ENCODE assay signal across 9 mouse cellular contexts in the genomic region with DNA sequence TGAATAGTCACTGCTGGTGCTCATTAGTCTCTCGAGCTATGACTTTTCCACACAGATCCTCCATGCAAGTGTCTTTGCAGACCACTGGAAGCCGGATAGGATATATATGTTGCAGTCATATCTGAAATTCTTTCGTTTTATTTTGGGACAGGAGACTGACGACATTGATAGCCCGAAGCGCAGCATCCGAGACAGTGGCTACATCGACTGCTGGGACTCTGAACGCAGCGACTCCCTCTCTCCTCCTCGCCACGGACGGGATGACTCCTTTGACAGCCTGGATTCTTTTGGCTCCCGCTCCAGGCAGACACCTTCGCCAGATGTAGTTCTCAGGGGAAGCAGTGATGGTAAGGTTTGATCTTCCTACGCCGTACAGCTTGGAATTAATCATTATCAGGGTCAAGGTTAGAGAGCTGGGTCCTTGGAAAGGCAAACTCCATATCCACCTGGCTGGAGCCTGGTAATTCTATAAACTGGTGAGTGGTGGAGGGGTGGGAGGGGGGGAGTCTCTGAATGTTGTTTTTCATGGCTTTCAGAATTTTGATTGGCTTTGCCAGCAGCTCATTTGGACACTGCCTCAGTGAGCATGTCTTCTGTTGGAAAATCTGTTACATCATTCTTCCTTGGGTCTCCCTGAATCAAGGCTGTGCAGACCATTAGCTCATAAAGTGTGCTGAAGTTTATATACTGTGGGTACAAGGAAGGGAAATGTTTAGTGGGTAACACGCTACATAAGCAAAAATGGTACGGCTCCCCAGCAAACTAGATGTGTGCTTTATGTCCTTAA.
DNase-seq lines count a peak whose midpoint lies in the region; ATAC-seq and TF ChIP-seq lines count a peak whose summit lies in the region.
"Had no signal": no experiment of that assay in that cellular context is flagged by ENCODE, and none has a peak within 500 bp of the region (broad histone marks: within the 10 kb centered on the region; RNA-seq: fewer than 3 reads in every experiment).

No protein-coding gene starts in this region.

- peaks cover 14% of the 10 kb centered on the region for H3K4me1 ChIP-seq in heart, embryonic 11.5 days (ENCODE audit: control insufficient read depth, insufficient read depth, low read length)
- peaks cover 9% of the 10 kb centered on the region for H3K4me1 ChIP-seq in heart, postnatal 0 days (ENCODE audit: control insufficient read depth, insufficient read depth)
- H3K4me1 ChIP-seq in midbrain, embryonic 10.5 days, result peaks cover 35% of the 10 kb centered on the region
- H3K4me1 ChIP-seq in liver, embryonic 12.5 days, result no peaks in the 10 kb centered on the region
- H3K4me1 ChIP-seq in lung, postnatal 0 days (ENCODE audit: insufficient read depth, low read depth, low read length), result no peaks in the 10 kb centered on the region; the same call in 1 of the 2 replicates
- H3K4me1 ChIP-seq in liver, embryonic 11.5 days (replicated peaks; ENCODE audit: control insufficient read depth, insufficient read depth, low read length), result no peaks in the 10 kb centered on the region
- H3K4me1 ChIP-seq: stomach, embryonic 15.5 days had no signal

- H3K27me3 ChIP-seq in heart, embryonic 11.5 days (ENCODE audit: control insufficient read depth, insufficient read depth, low read length), result no peaks in the 10 kb centered on the region
- no peaks in the 10 kb centered on the region for H3K27me3 ChIP-seq in heart, postnatal 0 days (ENCODE audit: control insufficient read depth, insufficient read depth, low read length)
- H3K27me3 ChIP-seq in midbrain, embryonic 10.5 days (ENCODE audit: low read depth, poor library complexity, severe bottlenecking), result no peaks in the 10 kb centered on the region
- H3K27me3 ChIP-seq in liver, embryonic 12.5 days (replicated peaks), result no peaks in the 10 kb centered on the region
- H3K27me3 ChIP-seq in lung, postnatal 0 days (replicated peaks; ENCODE audit: insufficient read depth, low read length), result no peaks in the 10 kb centered on the region
- H3K27me3 ChIP-seq in liver, embryonic 11.5 days (replicated peaks; ENCODE audit: control insufficient read depth, insufficient read depth, low read length), result no peaks in the 10 kb centered on the region
- H3K27me3 ChIP-seq: stomach, embryonic 15.5 days had no signal

- TF ChIP-seq CTCF in brain, embryonic 14.5 days (IDR thresholded peaks at IDR 0.05; ENCODE audit: borderline replicate concordance, extremely low read depth, insufficient read depth, insufficient read length), result no peak
- no peak for TF ChIP-seq CTCF in heart, postnatal 0 days (IDR thresholded peaks at IDR 0.05; ENCODE audit: low read depth)
- TF ChIP-seq CTCF in lung, postnatal 0 days (IDR thresholded peaks at IDR 0.05), result no peak

- peak overlapping the region; percentile 54 for H3K4me2 ChIP-seq in heart, embryonic 11.5 days
- H3K4me2 ChIP-seq in heart, postnatal 0 days (ENCODE audit: low read depth, low read length), result peak overlapping the region; percentile 58
- no peak overlapping the region for H3K4me2 ChIP-seq in liver, embryonic 12.5 days
- H3K4me2 ChIP-seq in lung, postnatal 0 days (replicated peaks; ENCODE audit: low read depth, low read length), result no peak overlapping the region
- H3K4me2 ChIP-seq in liver, embryonic 11.5 days, result no peak overlapping the region

- no peak for TF ChIP-seq EP300 in heart, postnatal 0 days (IDR thresholded peaks at IDR 0.05; ENCODE audit: low read depth)
- no peak for TF ChIP-seq EP300 in lung, postnatal 0 days (IDR thresholded peaks at IDR 0.05)

- no peak overlapping the region for H3K9ac ChIP-seq in heart, embryonic 11.5 days (ENCODE audit: low read depth, low read length)
- H3K9ac ChIP-seq in heart, postnatal 0 days (replicated peaks; ENCODE audit: low read depth, low read length), result no peak overlapping the region
- H3K9ac ChIP-seq in liver, embryonic 12.5 days, result no peak overlapping the region
- H3K9ac ChIP-seq in lung, postnatal 0 days (replicated peaks; ENCODE audit: low read depth), result no peak overlapping the region
- no peak overlapping the region for H3K9ac ChIP-seq in liver, embryonic 11.5 days (ENCODE audit: low read depth, low read length)
- H3K9ac ChIP-seq: stomach, embryonic 15.5 days had no signal

- no peaks in the 10 kb centered on the region for H3K36me3 ChIP-seq in heart, embryonic 11.5 days (ENCODE audit: control insufficient read depth, insufficient read depth, low read length)
- no peaks in the 10 kb centered on the region for H3K36me3 ChIP-seq in heart, postnatal 0 days (replicated peaks; ENCODE audit: control insufficient read depth, insufficient read depth, low read length)
- no peaks in the 10 kb centered on the region; the same call in 1 of the 2 replicates for H3K36me3 ChIP-seq in midbrain, embryonic 10.5 days
- H3K36me3 ChIP-seq in liver, embryonic 12.5 days, result no peaks in the 10 kb centered on the region
- H3K36me3 ChIP-seq in lung, postnatal 0 days (ENCODE audit: insufficient read depth, low read length), result no peaks in the 10 kb centered on the region
- H3K36me3 ChIP-seq in liver, embryonic 11.5 days (ENCODE audit: control insufficient read depth, insufficient read depth, low read length), result no peaks in the 10 kb centered on the region
- H3K36me3 ChIP-seq: stomach, embryonic 15.5 days had no signal

- H3K27ac ChIP-seq in heart, embryonic 11.5 days (ENCODE audit: low read depth, low read length), result no peak overlapping the region
- H3K27ac ChIP-seq in heart, postnatal 0 days (ENCODE audit: low read depth), result no peak overlapping the region
- peak overlapping the region; percentile 82 for H3K27ac ChIP-seq in midbrain, embryonic 10.5 days (replicated peaks)
- no peak overlapping the region for H3K27ac ChIP-seq in liver, embryonic 12.5 days
- H3K27ac ChIP-seq in lung, postnatal 0 days (ENCODE audit: low read length), result no peak overlapping the region; the same call in 1 of the 2 replicates
- no peak overlapping the region for H3K27ac ChIP-seq in liver, embryonic 11.5 days (ENCODE audit: low read depth, low read length)
- H3K27ac ChIP-seq: stomach, embryonic 15.5 days had no signal

- H3K9me3 ChIP-seq in heart, embryonic 11.5 days (replicated peaks; ENCODE audit: control insufficient read depth, low read length), result no peaks in the 10 kb centered on the region
- no peaks in the 10 kb centered on the region for H3K9me3 ChIP-seq in heart, postnatal 0 days (replicated peaks; ENCODE audit: control insufficient read depth, low read length)
- no peaks in the 10 kb centered on the region for H3K9me3 ChIP-seq in midbrain, embryonic 10.5 days (replicated peaks)
- H3K9me3 ChIP-seq in liver, embryonic 12.5 days (replicated peaks), result no peaks in the 10 kb centered on the region
- no peaks in the 10 kb centered on the region for H3K9me3 ChIP-seq in lung, postnatal 0 days (ENCODE audit: low read length)
- no peaks in the 10 kb centered on the region for H3K9me3 ChIP-seq in liver, embryonic 11.5 days (ENCODE audit: control insufficient read depth, low read length)
- H3K9me3 ChIP-seq: stomach, embryonic 15.5 days had no signal

- TF ChIP-seq POLR2A in brain, embryonic 14.5 days (IDR thresholded peaks at IDR 0.05; ENCODE audit: borderline replicate concordance, extremely low read depth, insufficient read depth, insufficient read length, poor library complexity, severe bottlenecking), result no peak

- no peak for ATAC-seq in heart, embryonic 11.5 days (replicated peaks; ENCODE audit: insufficient number of reproducible peaks, low FRiP score, low TSS enrichment)
- no peak for ATAC-seq in heart, postnatal 0 days (ENCODE audit: insufficient read depth, low read depth)
- ATAC-seq in liver, embryonic 12.5 days, result no peak
- no peak for ATAC-seq in lung, postnatal 0 days
- no peak for ATAC-seq in liver, embryonic 11.5 days (replicated peaks; ENCODE audit: low FRiP score)

- H3K4me3 ChIP-seq in heart, embryonic 11.5 days (ENCODE audit: low read depth, low read length), result no peak overlapping the region; the same call in 1 of the 2 replicates
- H3K4me3 ChIP-seq in heart, postnatal 0 days (ENCODE audit: low read depth, low read length), result peak overlapping the region; percentile 25
- peak overlapping the region; percentile 14; the same call in 1 of the 2 replicates for H3K4me3 ChIP-seq in midbrain, embryonic 10.5 days
- H3K4me3 ChIP-seq in liver, embryonic 12.5 days, result no peak overlapping the region
- no peak overlapping the region for H3K4me3 ChIP-seq in lung, postnatal 0 days (ENCODE audit: low read depth, low read length)
- no peak overlapping the region for H3K4me3 ChIP-seq in liver, embryonic 11.5 days (ENCODE audit: low read depth, low read length)
- H3K4me3 ChIP-seq: stomach, embryonic 15.5 days had no signal

- 57% methylated on average over 19 of the region's 19 CpGs for WGBS in heart, embryonic 11.5 days (ENCODE audit: insufficient replicate concordance)
- 49% methylated on average over 19 of the region's 19 CpGs for WGBS in heart, postnatal 0 days
- WGBS in midbrain, embryonic 10.5 days, result 78% methylated on average over 19 of the region's 19 CpGs
- 75% methylated on average over 19 of the region's 19 CpGs for WGBS in liver, embryonic 12.5 days (ENCODE audit: insufficient replicate concordance)
- 55% methylated on average over 19 of the region's 19 CpGs for WGBS in lung, postnatal 0 days
- 78% methylated on average over 19 of the region's 19 CpGs for WGBS in liver, embryonic 11.5 days

- DNase-seq in heart, adult 8-10 months (ENCODE audit: low spot score), result no peak
- DNase-seq in brain, embryonic 14.5 days (ENCODE audit: low read depth), result peak; percentile 62
- no peak for DNase-seq in heart, postnatal 0 days (ENCODE audit: low spot score)
- no peak for DNase-seq in midbrain, embryonic 10.5 days (ENCODE audit: low spot score)
- DNase-seq in lung, postnatal 0 days (ENCODE audit: low spot score), result no peak
- no peak for DNase-seq in liver, embryonic 11.5 days (ENCODE audit: low spot score)

Comparison
In these comparisons a context has a peak if more than half of its experiments do, and no peak if none do; other contexts are left out.
1. H3K4me3 ChIP-seq: peak in heart, postnatal 0 days (single experiment) and midbrain, embryonic 10.5 days (single experiment); none in heart, embryonic 11.5 days (single experiment), liver, embryonic 12.5 days (single experiment), lung, postnatal 0 days (single experiment) and liver, embryonic 11.5 days (single experiment).
2. H3K4me2 ChIP-seq: peak in heart, embryonic 11.5 days (single experiment) and heart, postnatal 0 days (single experiment); none in liver, embryonic 12.5 days (single experiment), lung, postnatal 0 days (single experiment) and liver, embryonic 11.5 days (single experiment).